8 mouse cellular contexts compared by ENCODE assay signal in genomic region chr11:103749306-103750089, GRCm38 (mm10). TPM values are rescaled to one million over a fixed set of nuclear protein-coding genes. Genes with fewer than 3 reads are reported as not detected.
DNase-seq lines count a peak whose midpoint lies in the region; ATAC-seq and TF ChIP-seq lines count a peak whose summit lies in the region.

Gene Wnt9b (minus strand): TSS chr11:103749821.

- no peaks in the 10 kb centered on the region for H3K36me3 ChIP-seq in embryonic facial prominence, embryonic 10.5 days (replicated peaks)
- no peaks in the 10 kb centered on the region for H3K36me3 ChIP-seq in intestine, embryonic 14.5 days (ENCODE audit: control insufficient read depth, insufficient read depth, low read length)
- no peaks in the 10 kb centered on the region for H3K36me3 ChIP-seq in liver, embryonic 14.5 days (replicated peaks; ENCODE audit: control insufficient read depth, insufficient read depth, low read depth)

- H3K4me1 ChIP-seq in embryonic facial prominence, embryonic 10.5 days: peaks cover 17% of the 10 kb centered on the region
- peaks cover 7% of the 10 kb centered on the region; the same call in 1 of the 2 replicates for H3K4me1 ChIP-seq in intestine, embryonic 14.5 days (replicated peaks; ENCODE audit: control insufficient read depth, insufficient read depth, low read length)
- H3K4me1 ChIP-seq in liver, embryonic 14.5 days (replicated peaks; ENCODE audit: control insufficient read depth in 2 of 2, insufficient read depth in 2 of 2, low read length in 1 of 2): no peaks in the 10 kb centered on the region

- peak within 1 kb of the TSS; percentile 65 for H3K4me3 ChIP-seq in embryonic facial prominence, embryonic 10.5 days
- peak within 1 kb of the TSS; percentile 44 for H3K4me3 ChIP-seq in intestine, embryonic 14.5 days (ENCODE audit: low read depth, low read length)
- peak within 1 kb of the TSS in 1 of 2 experiments; percentile 27; a peak in 2 of 4 replicates for H3K4me3 ChIP-seq in liver, embryonic 14.5 days (ENCODE audit: insufficient read depth in 1 of 2, low read depth in 2 of 2, low read length in 2 of 2)

- H3K4me2 ChIP-seq in intestine, embryonic 14.5 days (ENCODE audit: low read length): peak within 1 kb of the TSS; percentile 59
- peak within 1 kb of the TSS; percentile 51 for H3K4me2 ChIP-seq in liver, embryonic 14.5 days (ENCODE audit: low read depth)

- intact Hi-C loops in left cerebral cortex, postnatal 25 days (cut with DNase I): no loop called here

- H3K9me3 ChIP-seq in embryonic facial prominence, embryonic 10.5 days: no peaks in the 10 kb centered on the region
- H3K9me3 ChIP-seq in intestine, embryonic 14.5 days (ENCODE audit: control insufficient read depth, low read length): no peaks in the 10 kb centered on the region
- no peaks in the 10 kb centered on the region for H3K9me3 ChIP-seq in liver, embryonic 14.5 days (ENCODE audit: control insufficient read depth, low read length)

- peaks cover 96% of the 10 kb centered on the region for H3K27me3 ChIP-seq in embryonic facial prominence, embryonic 10.5 days (replicated peaks; ENCODE audit: low read depth, poor library complexity, severe bottlenecking)
- H3K27me3 ChIP-seq in intestine, embryonic 14.5 days (replicated peaks; ENCODE audit: control insufficient read depth, insufficient read depth, low read length): peaks cover 80% of the 10 kb centered on the region
- peaks cover 32% of the 10 kb centered on the region for H3K27me3 ChIP-seq in liver, embryonic 14.5 days (ENCODE audit: control insufficient read depth, insufficient read depth, low read length)

- under 1% methylated on average over 68 of the region's 68 CpGs for WGBS in embryonic facial prominence, embryonic 10.5 days
- under 1% methylated on average over 68 of the region's 68 CpGs for WGBS in intestine, embryonic 14.5 days
- WGBS in liver, embryonic 14.5 days (ENCODE audit: insufficient replicate concordance): 1% methylated on average over 67 of the region's 68 CpGs

- TF ChIP-seq EP300 in liver, embryonic 14.5 days (IDR thresholded peaks at IDR 0.05; ENCODE audit: low read depth): no peak

- TF ChIP-seq CTCF in liver, embryonic 14.5 days (IDR thresholded peaks at IDR 0.05; ENCODE audit: low read depth): no peak

- no peak within 1 kb of the TSS for H3K27ac ChIP-seq in embryonic facial prominence, embryonic 10.5 days (replicated peaks)
- no peak within 1 kb of the TSS for H3K27ac ChIP-seq in intestine, embryonic 14.5 days (ENCODE audit: low read depth)
- H3K27ac ChIP-seq in liver, embryonic 14.5 days: no peak within 1 kb of the TSS

- no peak within 1 kb of the TSS for H3K9ac ChIP-seq in intestine, embryonic 14.5 days (ENCODE audit: low read length)
- H3K9ac ChIP-seq in liver, embryonic 14.5 days (replicated peaks): no peak within 1 kb of the TSS

- peak; percentile 89 for ATAC-seq in intestine, embryonic 14.5 days (replicated peaks; ENCODE audit: low FRiP score, low TSS enrichment, low read depth)
- no peak for ATAC-seq in liver, embryonic 14.5 days (ENCODE audit: insufficient read depth)

- peak; percentile 21 for DNase-seq in right cerebral cortex, postnatal 25 days
- no peak for DNase-seq in right cerebral cortex, adult 2 months (ENCODE audit: low spot score in 2 of 2)
- DNase-seq in embryonic facial prominence, embryonic 10.5 days (ENCODE audit: low spot score): peak; percentile 74
- peak; percentile 78 for DNase-seq in intestine, embryonic 14.5 days (ENCODE audit: low spot score)
- DNase-seq in liver, embryonic 14.5 days (ENCODE audit: low read depth in 3 of 3, low spot score in 3 of 3): no peak
- peak; percentile 62 for DNase-seq in retina, embryonic 14.5 days (ENCODE audit: low spot score)
- no peak for DNase-seq in left cerebral cortex, postnatal 25 days (ENCODE audit: low spot score in 2 of 2)
- DNase-seq in gastrocnemius, adult 8-10 months (ENCODE audit: low spot score in 2 of 2): no peak

RNA-seq across cellular contexts. Expression of gene Wnt9b, which starts in this region (rescaled TPM):
- 4.5 and 5.3 TPM in 2 replicates for polyA plus RNA-seq in embryonic facial prominence, embryonic 10.5 days (2016; fragmentation: Nextera tagmentation; extraction: Ambion mirVana)
- polyA plus RNA-seq in intestine, embryonic 14.5 days (2014; fragmentation: Nextera tagmentation; extraction: Ambion mirVana): 0.08 TPM in 1 of 2 replicates, not detected in the other
- 0.01 TPM in 2 replicates for polyA plus RNA-seq in liver, embryonic 14.5 days (2012; rRNA removed)
- polyA plus RNA-seq in liver, embryonic 14.5 days (2014; fragmentation: Nextera tagmentation; extraction: Ambion mirVana): 0.05 TPM in 1 of 2 replicates, not detected in the other
- under 1 TPM; 0.07 to 0.30 TPM for total RNA-seq in left cerebral cortex, postnatal 25 days (2021)
- under 1 TPM in 1 of 4 experiments, not detected in 3; 0.19 TPM for total RNA-seq in gastrocnemius, adult 8-10 months (2022)

Comparison
In these comparisons a context has a peak if more than half of its experiments do, and no peak if none do; other contexts are left out.
1. DNase-seq: peak in right cerebral cortex, postnatal 25 days (single experiment), embryonic facial prominence, embryonic 10.5 days (single experiment) and retina, embryonic 14.5 days (single experiment); none in right cerebral cortex, adult 2 months (0 of 2), liver, embryonic 14.5 days (0 of 3), left cerebral cortex, postnatal 25 days (0 of 2) and gastrocnemius, adult 8-10 months (0 of 2).
2. Peak in DNase-seq, ATAC-seq, H3K4me3 ChIP-seq and H3K4me2 ChIP-seq in intestine, embryonic 14.5 days; RNA of the gene not detected or under 1 TPM.